Mouse (Mus musculus): ENCODE results near the gene Rccd1.
A peak's percentile ranks its signal among the peaks of the same experiment; 100 is the strongest.

The Rccd1 gene

DNA sequence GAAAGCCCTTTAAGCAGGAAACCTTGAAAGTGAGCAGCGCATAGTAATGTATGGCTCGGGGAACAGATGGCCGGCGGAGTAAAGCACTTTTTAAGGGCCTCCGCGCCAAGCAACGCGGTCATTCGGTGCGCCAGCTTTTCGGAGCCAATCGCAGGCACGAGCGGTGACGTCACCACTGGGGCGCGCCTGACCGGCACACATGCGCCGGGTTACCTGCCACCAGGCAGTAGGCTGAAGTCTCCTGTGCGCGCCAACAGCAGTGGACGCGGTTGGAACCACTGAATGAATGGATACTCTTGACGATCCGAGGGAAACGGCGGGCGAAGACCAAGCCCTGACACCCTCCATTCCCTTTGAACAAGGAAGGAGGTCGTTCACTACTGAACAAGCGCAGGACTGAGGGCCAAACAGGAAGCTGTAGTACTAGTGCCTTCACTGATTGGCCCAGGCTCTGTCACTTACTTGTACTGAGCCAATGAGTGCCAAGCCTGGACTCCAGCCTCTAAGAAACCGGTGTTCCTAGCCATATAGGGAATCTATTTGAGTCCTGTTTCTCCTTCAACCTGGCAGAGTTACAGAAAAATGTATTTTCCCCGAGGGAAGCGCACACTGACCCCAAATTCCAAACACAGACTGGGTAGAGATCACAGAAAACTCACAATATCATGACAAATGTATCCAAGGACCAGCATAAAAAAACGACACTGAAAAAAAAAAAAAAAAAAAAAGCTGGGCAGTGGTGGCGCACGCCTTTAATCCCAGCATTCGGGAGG is at the start of gene Rccd1:
Gene Rccd1, minus strand, starts transcription at position 412 of the 773 bp plus-strand sequence.
- Histone ChIP-seq H3K36me3 (ENCODE audit: insufficient read depth, low read length) (peaks cover 56% of the 10 kb centered on the region), H3K4me1 (replicated peaks; ENCODE audit: low read depth, low read length) (peaks cover 57% of the 10 kb centered on the region), H3K4me3 (replicated peaks; ENCODE audit: low read length) (peak within 1 kb of the TSS; percentile 86), H3K27me3 (ENCODE audit: insufficient read depth, low read length) (no peaks in the 10 kb centered on the region), H3K9me3 (ENCODE audit: low read length) (no peaks in the 10 kb centered on the region)
- no peak for TF ChIP-seq NANOG (IDR thresholded peaks at IDR 0.05; ENCODE audit: borderline replicate concordance, low read length)
- no peak for TF ChIP-seq POU5F1 (IDR thresholded peaks at IDR 0.05; ENCODE audit: borderline replicate concordance, low read length)
- no peak for TF ChIP-seq CTCF (conservative IDR thresholded peaks at IDR 0.05; ENCODE audit: low read length)

DNA sequence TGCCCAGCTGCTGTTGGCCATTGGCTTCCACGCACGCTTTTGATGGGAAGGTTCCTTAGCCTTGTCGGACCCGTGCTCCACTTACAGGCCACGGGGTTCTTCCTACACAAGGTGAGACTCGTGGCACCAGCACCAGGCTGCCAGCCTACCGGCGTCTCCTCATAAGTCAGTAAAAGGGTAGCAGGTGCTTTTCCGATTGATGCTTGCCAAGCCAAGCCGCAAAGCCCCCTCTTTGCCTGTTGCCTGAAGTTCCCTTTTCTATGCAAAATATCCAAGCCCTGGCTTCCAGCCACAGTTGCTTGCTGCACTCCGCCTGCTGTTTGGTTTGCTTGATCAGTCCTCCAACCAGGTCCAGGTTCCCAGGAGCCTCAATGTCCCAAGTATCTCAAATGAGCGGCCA is 49.6 kb upstream of the Rccd1 start:
- no peak for TF ChIP-seq CTCF (conservative IDR thresholded peaks at IDR 0.05; ENCODE audit: low read length)
- no peak for TF ChIP-seq POU5F1 (IDR thresholded peaks at IDR 0.05; ENCODE audit: borderline replicate concordance, low read length)
- no peak for TF ChIP-seq NANOG (IDR thresholded peaks at IDR 0.05; ENCODE audit: borderline replicate concordance, low read length)
- H3K27me3 ChIP-seq (ENCODE audit: insufficient read depth, low read length), result peaks cover 50% of the 10 kb centered on the region
- no peaks in the 10 kb centered on the region for H3K9me3 ChIP-seq (ENCODE audit: low read length)
- H3K4me3 ChIP-seq (replicated peaks; ENCODE audit: low read length), result 0 out of 2 replicates have a peak overlapping the region, but pooled peaks have one; percentile 14
- H3K36me3 ChIP-seq (ENCODE audit: insufficient read depth, low read length), result no peaks in the 10 kb centered on the region
- peaks cover 33% of the 10 kb centered on the region for H3K4me1 ChIP-seq (replicated peaks; ENCODE audit: low read depth, low read length)

DNA sequence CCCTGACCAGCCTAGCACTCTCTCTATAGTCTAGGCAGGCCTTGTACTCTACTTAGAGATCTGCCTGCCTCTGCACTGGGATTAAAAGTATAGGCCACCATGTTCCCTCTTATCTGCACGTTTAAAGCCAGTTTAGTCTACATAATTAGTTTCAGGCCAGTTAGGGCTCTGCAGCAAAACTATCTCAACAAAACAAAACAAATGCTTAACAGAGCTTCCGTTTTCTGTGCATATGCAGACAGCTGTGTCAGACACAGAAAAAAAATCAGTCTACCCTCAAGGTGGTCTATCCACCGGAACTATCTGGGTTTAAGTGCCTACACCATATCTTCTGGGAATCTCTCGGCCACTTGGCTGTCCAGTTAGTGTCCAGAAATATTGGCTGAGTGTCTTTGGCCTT is 49.1 kb upstream of the Rccd1 start:
- peaks cover 36% of the 10 kb centered on the region for H3K4me1 ChIP-seq (replicated peaks; ENCODE audit: low read depth, low read length)
- H3K36me3 ChIP-seq (ENCODE audit: insufficient read depth, low read length), result no peaks in the 10 kb centered on the region
- TF ChIP-seq CTCF (conservative IDR thresholded peaks at IDR 0.05; ENCODE audit: low read length) (no peak), POU5F1 (IDR thresholded peaks at IDR 0.05; ENCODE audit: borderline replicate concordance, low read length) (no peak), NANOG (IDR thresholded peaks at IDR 0.05; ENCODE audit: borderline replicate concordance, low read length) (no peak)
- no peaks in the 10 kb centered on the region for H3K9me3 ChIP-seq (ENCODE audit: low read length)
- peaks cover 52% of the 10 kb centered on the region for H3K27me3 ChIP-seq (ENCODE audit: insufficient read depth, low read length)
- H3K4me3 ChIP-seq (replicated peaks; ENCODE audit: low read length), result no peak overlapping the region

DNA sequence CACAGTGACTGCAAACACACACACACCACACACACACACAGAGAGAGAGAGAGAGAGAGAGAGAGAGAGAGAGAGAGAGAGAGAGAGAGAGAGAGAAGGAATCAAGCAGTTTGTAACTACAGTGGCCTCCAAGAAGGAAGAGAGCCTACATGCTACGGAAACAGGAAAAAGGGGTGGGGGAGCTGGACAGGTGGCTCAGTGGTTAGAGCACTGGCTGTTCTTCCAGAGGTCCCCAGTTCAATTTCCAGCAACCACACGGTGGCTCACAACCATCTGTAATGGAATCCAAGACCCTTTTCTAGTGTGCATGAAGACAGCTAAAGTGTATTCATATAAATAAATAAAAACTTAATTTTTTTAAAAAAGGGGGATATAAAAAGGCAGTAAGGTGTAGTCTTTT is 48.4 kb upstream of the Rccd1 start:
- no peaks in the 10 kb centered on the region for H3K9me3 ChIP-seq (ENCODE audit: low read length)
- TF ChIP-seq POU5F1 (IDR thresholded peaks at IDR 0.05; ENCODE audit: borderline replicate concordance, low read length) (no peak), NANOG (IDR thresholded peaks at IDR 0.05; ENCODE audit: borderline replicate concordance, low read length) (no peak), CTCF (conservative IDR thresholded peaks at IDR 0.05; ENCODE audit: low read length) (no peak)
- H3K27me3 ChIP-seq (ENCODE audit: insufficient read depth, low read length), result peaks cover 57% of the 10 kb centered on the region
- H3K36me3 ChIP-seq (ENCODE audit: insufficient read depth, low read length), result peaks cover 4% of the 10 kb centered on the region; the same call in 1 of the 2 replicates
- no peak overlapping the region for H3K4me3 ChIP-seq (replicated peaks; ENCODE audit: low read length)
- peaks cover 40% of the 10 kb centered on the region for H3K4me1 ChIP-seq (replicated peaks; ENCODE audit: low read depth, low read length)

DNA sequence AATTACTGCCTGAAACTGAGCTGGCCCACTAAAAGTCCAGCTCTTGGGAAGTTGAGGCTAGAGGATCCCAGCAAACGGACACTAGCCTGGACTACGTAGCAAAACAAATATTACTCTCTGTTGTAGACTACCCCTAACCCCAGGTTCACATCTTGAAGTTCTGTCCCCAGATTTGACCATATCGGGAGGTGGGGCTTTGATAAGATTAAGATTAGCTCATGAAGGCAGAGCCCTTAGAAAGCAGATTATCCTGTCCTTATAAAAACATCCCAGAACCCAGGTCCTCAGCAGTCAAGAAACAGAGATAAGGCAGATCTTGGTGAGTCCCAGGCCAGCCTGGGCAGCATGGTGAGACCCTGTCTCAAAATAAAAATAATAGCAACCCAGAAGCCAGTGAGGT is 47.9 kb upstream of the Rccd1 start:
- TF ChIP-seq NANOG (IDR thresholded peaks at IDR 0.05; ENCODE audit: borderline replicate concordance, low read length) (no peak), CTCF (conservative IDR thresholded peaks at IDR 0.05; ENCODE audit: low read length) (no peak), POU5F1 (IDR thresholded peaks at IDR 0.05; ENCODE audit: borderline replicate concordance, low read length) (no peak)
- Histone ChIP-seq H3K27me3 (ENCODE audit: insufficient read depth, low read length) (peaks cover 59% of the 10 kb centered on the region), H3K4me1 (replicated peaks; ENCODE audit: low read depth, low read length) (peaks cover 41% of the 10 kb centered on the region), H3K4me3 (replicated peaks; ENCODE audit: low read length) (no peak overlapping the region), H3K36me3 (ENCODE audit: insufficient read depth, low read length) (peaks cover 9% of the 10 kb centered on the region), H3K9me3 (ENCODE audit: low read length) (no peaks in the 10 kb centered on the region)

DNA sequence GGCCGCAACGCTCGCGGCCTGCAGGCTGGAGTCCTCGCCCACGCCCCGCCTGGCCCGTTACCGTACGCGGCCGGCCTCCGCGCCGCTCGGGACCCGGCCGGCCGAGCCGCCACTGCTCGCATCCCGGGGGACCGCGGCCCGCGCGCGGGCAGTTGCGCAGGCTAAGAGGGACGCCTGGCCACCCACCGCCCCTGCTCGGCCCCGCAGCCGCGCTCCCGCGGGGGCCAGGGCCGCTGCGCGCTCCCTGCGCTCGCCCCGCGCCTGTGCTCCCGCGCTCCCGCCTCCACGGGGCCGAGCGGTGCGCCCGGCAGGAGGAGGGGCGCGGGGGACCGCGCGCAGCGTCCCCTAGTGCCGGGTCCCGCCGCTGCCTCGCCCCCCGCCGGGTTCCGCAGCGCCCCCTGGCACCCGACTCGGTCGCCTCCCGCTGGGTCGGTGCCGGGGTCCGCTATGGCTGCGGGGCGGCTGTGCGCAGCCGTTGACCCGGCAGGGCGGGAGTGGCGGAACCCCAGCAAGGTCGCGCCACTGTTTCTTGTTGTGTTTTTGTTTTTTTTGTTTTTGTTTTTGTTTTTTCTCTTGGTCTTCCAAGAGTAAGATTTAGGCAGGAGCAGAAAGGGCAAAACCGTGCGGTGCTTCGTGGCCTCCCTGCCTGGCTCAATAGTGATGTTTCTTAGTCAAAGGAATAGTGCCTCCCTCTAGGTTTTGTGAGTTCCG is 46.9 kb upstream of the Rccd1 start, which contains the start of gene Man2a2:
Gene Man2a2, minus strand, starts transcription at position 335 of the 711 bp plus-strand sequence.
- TF ChIP-seq CTCF (conservative IDR thresholded peaks at IDR 0.05; ENCODE audit: low read length), result no peak
- no peak for TF ChIP-seq NANOG (IDR thresholded peaks at IDR 0.05; ENCODE audit: borderline replicate concordance, low read length)
- no peak for TF ChIP-seq POU5F1 (IDR thresholded peaks at IDR 0.05; ENCODE audit: borderline replicate concordance, low read length)
- Histone ChIP-seq H3K4me3 (replicated peaks; ENCODE audit: low read length) (peak within 1 kb of the TSS; percentile 86), H3K36me3 (ENCODE audit: insufficient read depth, low read length) (peaks cover 19% of the 10 kb centered on the region), H3K4me1 (replicated peaks; ENCODE audit: low read depth, low read length) (peaks cover 41% of the 10 kb centered on the region), H3K9me3 (ENCODE audit: low read length) (no peaks in the 10 kb centered on the region), H3K27me3 (ENCODE audit: insufficient read depth, low read length) (peaks cover 56% of the 10 kb centered on the region)

DNA sequence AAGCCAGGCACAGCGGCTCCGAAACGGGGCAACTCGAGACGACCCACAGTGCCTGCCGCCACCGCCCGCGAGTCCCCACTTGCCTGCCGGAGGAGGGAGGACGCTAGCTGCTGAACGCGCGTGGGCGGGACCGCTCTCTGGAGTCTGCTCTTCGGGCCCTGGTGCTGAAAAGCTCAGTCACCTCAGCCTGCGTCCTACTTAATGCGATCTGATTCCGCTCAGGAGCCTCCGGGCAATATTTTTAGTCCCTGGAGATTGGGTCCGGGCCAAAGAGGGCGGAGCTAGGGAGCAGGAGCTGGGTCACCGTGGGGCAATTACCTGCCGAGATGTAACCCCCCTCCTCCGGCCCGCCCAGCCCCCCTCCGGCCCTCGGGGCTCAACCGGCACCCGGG is 46.4 kb upstream of the Rccd1 start:
- no peaks in the 10 kb centered on the region for H3K9me3 ChIP-seq (ENCODE audit: low read length)
- peaks cover 56% of the 10 kb centered on the region for H3K27me3 ChIP-seq (ENCODE audit: insufficient read depth, low read length)
- H3K36me3 ChIP-seq (ENCODE audit: insufficient read depth, low read length), result peaks cover 21% of the 10 kb centered on the region
- TF ChIP-seq POU5F1 (IDR thresholded peaks at IDR 0.05; ENCODE audit: borderline replicate concordance, low read length), result no peak
- no peak for TF ChIP-seq NANOG (IDR thresholded peaks at IDR 0.05; ENCODE audit: borderline replicate concordance, low read length)
- TF ChIP-seq CTCF (conservative IDR thresholded peaks at IDR 0.05; ENCODE audit: low read length), result no peak
- peaks cover 41% of the 10 kb centered on the region for H3K4me1 ChIP-seq (replicated peaks; ENCODE audit: low read depth, low read length)
- peak overlapping the region; percentile 86 for H3K4me3 ChIP-seq (replicated peaks; ENCODE audit: low read length)

DNA sequence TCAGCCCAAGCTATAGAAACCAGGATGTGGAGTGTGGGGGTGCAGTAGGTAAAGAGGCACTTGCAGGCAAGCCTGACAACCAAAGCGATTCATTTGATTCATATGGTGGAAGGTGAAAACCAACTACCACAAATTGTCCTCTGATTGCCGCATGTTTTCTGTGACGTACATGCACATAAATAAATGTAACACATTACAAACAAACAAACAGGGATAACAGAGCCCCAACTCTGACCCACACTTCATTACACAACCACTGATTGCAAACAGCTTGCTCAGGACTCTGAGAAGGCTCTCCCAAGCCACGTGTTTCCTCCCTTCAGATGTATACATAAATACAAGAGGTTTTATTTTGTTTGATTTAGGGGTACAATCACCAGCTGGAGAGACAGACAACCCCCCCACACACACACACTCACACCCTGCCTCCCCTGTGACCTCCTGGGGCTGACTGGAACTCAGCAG is 45.7 kb upstream of the Rccd1 start:
- peak overlapping the region; percentile 86 for H3K4me3 ChIP-seq (replicated peaks; ENCODE audit: low read length)
- H3K9me3 ChIP-seq (ENCODE audit: low read length), result no peaks in the 10 kb centered on the region
- peaks cover 41% of the 10 kb centered on the region for H3K4me1 ChIP-seq (replicated peaks; ENCODE audit: low read depth, low read length)
- TF ChIP-seq POU5F1 (IDR thresholded peaks at IDR 0.05; ENCODE audit: borderline replicate concordance, low read length) (no peak), CTCF (conservative IDR thresholded peaks at IDR 0.05; ENCODE audit: low read length) (no peak), NANOG (IDR thresholded peaks at IDR 0.05; ENCODE audit: borderline replicate concordance, low read length) (no peak)
- H3K27me3 ChIP-seq (ENCODE audit: insufficient read depth, low read length), result peaks cover 53% of the 10 kb centered on the region
- peaks cover 21% of the 10 kb centered on the region for H3K36me3 ChIP-seq (ENCODE audit: insufficient read depth, low read length)

Measured in E14TG2a.4 (cell line).